Mouse (Mus musculus) bone marrow, adult 2 months (tissue): ENCODE measurements around the gene Mcf2.

Experiments used
- CTCF ChIP-seq: fragments of 200-500 bp; IDR thresholded peaks from 2 replicates; pipeline ENCODE4 v1.5.1; 2011; ENCODE audit warnings: low read length, control low read depth; ENCODE audit not compliant: control insufficient read depth, insufficient read depth
- POLR2A ChIP-seq: fragments of 200-500 bp; IDR thresholded peaks from 2 replicates; pipeline ENCODE4 v1.6.1; 2011; ENCODE audit warnings: low read depth, mild to moderate bottlenecking, control low read depth, low read length, borderline replicate concordance; ENCODE audit not compliant: control insufficient read depth

DNA sequence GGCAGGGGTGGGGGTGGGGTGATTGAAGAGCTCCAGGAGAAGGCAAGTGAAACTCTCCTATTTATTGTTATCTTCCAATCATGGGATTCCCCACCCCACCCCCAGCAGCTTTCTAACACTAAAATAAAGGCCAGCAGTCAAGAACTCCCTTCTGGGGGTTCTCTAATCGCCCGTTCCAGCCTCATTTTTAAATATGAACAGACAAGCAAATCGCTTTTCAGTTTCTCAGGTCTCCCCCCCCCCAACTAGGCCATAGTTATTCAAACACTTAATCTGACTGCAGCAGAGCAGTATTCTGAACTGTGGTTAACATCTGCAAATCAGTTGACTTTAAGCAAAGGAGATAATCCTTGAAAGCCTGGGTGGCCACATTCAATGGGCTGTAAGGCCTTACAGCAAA lies 3.7 kb upstream of the Mcf2 start:
- TF ChIP-seq CTCF (no peak), POLR2A (no peak)
